Mouse (Mus musculus) Patski (cell line): ENCODE measurements around the gene Gfpt1. TPM values are rescaled to one million over a fixed set of nuclear protein-coding genes. Genes with fewer than 3 reads are reported as not detected.

Experiments used
- ATAC-seq: fragments of 100-300 bp; one replicate; pipeline ENCODE4 v1.8.0; 2021
- CTCF ChIA-PET: fragments of 350-600 bp; sonication (Branson Sonifier 250); formaldehyde crosslinking; loops from one replicate; lab custom pipeline; 2022; ENCODE audit warnings: inconsistent platforms; lab: Charles Lee
- POLR2A ChIA-PET: fragments of 350-600 bp; sonication (Branson Sonifier 250); formaldehyde crosslinking; loops from one replicate; lab custom pipeline; 2022; ENCODE audit warnings: antibody characterized with exemption, inconsistent platforms; lab: Charles Lee
- DNase-seq: peaks from one replicate; pipeline ENCODE4 v3.0.0-alpha.2; 2011; ENCODE audit warnings: low read depth, low spot score
- H3K27me3 ChIP-seq: fragments of 371-371 bp; one replicate; pipeline ENCODE4 v1.5.1; 2021
- CTCF ChIP-seq: fragments of 100-300 bp; IDR thresholded peaks from one replicate; pipeline ENCODE4 v1.5.1; 2021
- in situ Hi-C: fragments of 300-500 bp; cut with MboI; formaldehyde crosslinking; loops from 3 replicates; pipeline ENCODE4 v1.11.1; 2018; ENCODE audit warnings: low pct_unique_long_range_greater_than_20kb, mixed read lengths
- polyA plus RNA-seq: library from polyadenylated mRNA; unstranded; gene quantifications from one replicate; pipeline ENCODE4 v1.2.3, GENCODE M21; 2021

Gene Gfpt1
- polyA plus RNA-seq, 1 experiment from 2014 or later: 46.1 TPM

GRCm38 (mm10) chr6:87099261-87099660 is 56.6 kb downstream of the Gfpt1 start:
- no peak for TF ChIP-seq CTCF
- DNase-seq: no peak
- H3K27me3 ChIP-seq: no peaks in the 10 kb centered on the region
- ChIA-PET POLR2A (interaction anchor here (1.8 kb wide), 1 partner anchor 225 kb away, joined by 3 read pairs; no protein-coding TSS in a partner anchor), CTCF (interaction anchor here (6.5 kb wide), 1 partner anchor 222 kb away, joined by 48 read pairs; no protein-coding TSS in a partner anchor)
- no peak for ATAC-seq
- in situ Hi-C loops: no loop called here

GRCm38 (mm10) chr6:87099671-87100296 is 57.1 kb downstream of the Gfpt1 start:
- ChIA-PET POLR2A (interaction anchor here (1.6 to 1.8 kb wide), 2 partner anchors 225 to 288 kb away, joined by 3 to 4 read pairs; no protein-coding TSS in a partner anchor), CTCF (interaction anchor here (2.0 to 6.5 kb wide), 3 partner anchors 216 to 236 kb away, joined by 5 to 48 read pairs (median 30); partner anchors contain the start of gene Antxr1)
- no peak for ATAC-seq
- in situ Hi-C loops: loop anchor here (5.0 kb wide), 2 partner anchors 228 to 288 kb away; partner anchors contain the start of gene Gkn3
- DNase-seq: no peak
- TF ChIP-seq CTCF: no peak
- H3K27me3 ChIP-seq: no peaks in the 10 kb centered on the region

- POLR2A ChIA-PET: interaction anchor here (0.8 to 1.8 kb wide), 3 partner anchors 224 to 288 kb away, joined by 3 to 4 read pairs (median 3); no protein-coding TSS in a partner anchor
- in situ Hi-C loops: loop anchor here (5.0 kb wide), 2 partner anchors 227 to 287 kb away; partner anchors contain the start of gene Gkn3
- H3K27me3 ChIP-seq: no peaks in the 10 kb centered on the region
- TF ChIP-seq CTCF: no peak
- ATAC-seq (no peak), DNase-seq (no peak)
- CTCF ChIA-PET: interaction anchor here (0.8 to 6.5 kb wide), 13 partner anchors 7 to 287 kb away, joined by 3 to 48 read pairs (median 6); partner anchors contain the start of gene Antxr1
Observed at GRCm38 (mm10) chr6:87100297-87101020, 57.8 kb downstream of the Gfpt1 start.

GRCm38 (mm10) chr6:87101281-87101954 is 58.8 kb downstream of the Gfpt1 start:
- in situ Hi-C loops: loop anchor here (5.0 kb wide), 2 partner anchors 226 to 286 kb away; partner anchors contain the start of gene Gkn3
- ATAC-seq (no peak), DNase-seq (no peak)
- CTCF ChIA-PET: interaction anchor here (0.6 to 6.5 kb wide), 21 partner anchors 8 to 286 kb away, joined by 3 to 48 read pairs (median 4); partner anchors contain the start of gene Antxr1
- POLR2A ChIA-PET: interaction anchor here (0.8 to 1.6 kb wide), 2 partner anchors 285 to 287 kb away, joined by 3 to 4 read pairs; no protein-coding TSS in a partner anchor
- no peaks in the 10 kb centered on the region for H3K27me3 ChIP-seq
- peak; percentile 91 for TF ChIP-seq CTCF

DNA sequence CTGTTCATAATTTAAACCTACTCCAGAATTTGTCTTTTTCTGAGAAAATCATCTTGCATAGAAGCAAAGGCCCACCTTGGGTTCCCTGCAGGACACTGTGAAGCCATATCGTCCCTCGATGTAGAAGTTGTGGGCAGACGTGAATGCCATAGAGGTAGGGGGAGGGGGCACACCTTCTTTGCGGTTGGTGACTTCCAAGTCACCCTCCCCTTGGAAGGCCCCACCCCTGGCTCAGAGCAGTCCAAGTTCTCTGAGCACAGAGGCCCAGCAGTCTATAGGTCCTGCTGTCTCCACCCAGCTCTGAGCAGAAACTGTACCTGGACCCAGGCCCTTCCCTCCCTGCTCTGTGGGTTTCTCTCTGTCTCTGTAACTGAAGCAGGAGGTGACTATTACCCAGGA is 59.3 kb downstream of the Gfpt1 start:
- ATAC-seq: no peak
- no peaks in the 10 kb centered on the region for H3K27me3 ChIP-seq
- TF ChIP-seq CTCF: no peak
- in situ Hi-C loops: loop anchor here (5.0 kb wide), 2 partner anchors 225 to 285 kb away; partner anchors contain the start of gene Gkn3
- ChIA-PET CTCF (interaction anchor here (0.6 to 6.5 kb wide), 20 partner anchors 9 to 283 kb away, joined by 3 to 48 read pairs (median 4); partner anchors contain the start of gene Antxr1), POLR2A (interaction anchor here (0.6 kb wide), 1 partner anchor 12 kb away, joined by 5 read pairs; no protein-coding TSS in a partner anchor)
- no peak for DNase-seq

DNA sequence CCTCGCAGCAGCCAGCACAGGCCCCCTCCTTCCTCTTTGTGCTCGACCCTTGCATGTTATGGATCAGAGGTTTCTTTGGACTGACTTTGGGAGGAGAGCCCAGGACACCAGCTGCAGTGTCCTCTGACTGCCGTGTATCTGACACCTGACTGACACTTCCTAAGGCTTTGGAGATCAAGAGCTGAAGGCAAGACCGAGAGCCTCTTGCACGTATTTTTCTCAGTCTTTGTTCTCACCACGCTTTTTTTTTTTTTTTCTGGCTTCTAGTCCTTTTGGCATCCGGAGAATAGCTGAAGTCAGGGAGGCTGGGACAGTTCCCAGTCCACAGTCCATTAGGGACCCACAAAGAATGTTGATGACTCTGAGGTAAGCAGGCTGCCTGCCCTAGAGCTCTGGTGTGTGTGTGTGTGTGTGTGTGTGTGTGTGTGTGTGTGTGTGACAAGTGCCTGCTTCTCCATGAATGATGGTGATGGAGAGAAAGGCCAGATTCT is 59.8 kb downstream of the Gfpt1 start:
- in situ Hi-C loops: loop anchor here (5.0 kb wide), 2 partner anchors 225 to 285 kb away; partner anchors contain the start of gene Gkn3
- ATAC-seq: no peak
- TF ChIP-seq CTCF: no peak
- no peaks in the 10 kb centered on the region for H3K27me3 ChIP-seq
- CTCF ChIA-PET: interaction anchor here (0.9 to 6.5 kb wide), 11 partner anchors 9 to 283 kb away, joined by 3 to 48 read pairs (median 4); partner anchors contain the start of gene Antxr1
- no peak for DNase-seq
- POLR2A ChIA-PET: interaction anchor here (0.6 to 1.2 kb wide), 3 partner anchors 13 to 220 kb away, joined by 3 to 5 read pairs (median 3); no protein-coding TSS in a partner anchor

DNA sequence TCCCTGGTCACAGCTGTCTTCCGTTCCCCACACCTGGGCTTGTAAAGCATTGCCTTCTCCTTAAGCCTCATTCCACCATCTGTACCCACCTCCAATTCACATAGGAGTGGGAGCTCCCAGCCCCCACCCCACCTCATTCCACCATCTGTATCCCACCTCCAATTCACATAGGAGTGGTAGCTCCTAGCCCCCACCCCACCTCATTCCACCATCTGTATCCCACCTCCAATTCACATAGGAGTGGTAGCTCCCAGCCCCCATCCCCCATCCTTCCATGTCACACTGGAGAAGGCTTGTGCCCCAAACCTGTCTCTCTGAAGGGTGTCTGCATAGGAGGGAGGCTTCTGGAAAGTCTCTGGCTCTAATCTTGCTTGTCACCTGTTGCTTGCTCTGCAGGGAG is 60.7 kb downstream of the Gfpt1 start:
- ATAC-seq (no peak), DNase-seq (no peak)
- no peak for TF ChIP-seq CTCF
- in situ Hi-C loops: loop anchor here (5.0 kb wide), 2 partner anchors 224 to 284 kb away; partner anchors contain the start of gene Gkn3
- POLR2A ChIA-PET: interaction anchor here (1.2 kb wide), 1 partner anchor 219 kb away, joined by 3 read pairs; no protein-coding TSS in a partner anchor
- CTCF ChIA-PET: interaction anchor here (1.1 to 6.5 kb wide), 4 partner anchors 9 to 230 kb away, joined by 3 to 48 read pairs (median 3); no protein-coding TSS in a partner anchor
- no peaks in the 10 kb centered on the region for H3K27me3 ChIP-seq

GRCm38 (mm10) chr6:87104123-87104796 is 61.6 kb downstream of the Gfpt1 start, which contains the start of gene D6Ertd527e:
TSS of gene D6Ertd527e (plus strand) at chr6:87104746.
- no peak for TF ChIP-seq CTCF
- H3K27me3 ChIP-seq: no peaks in the 10 kb centered on the region
- in situ Hi-C loops: loop anchor here (5.0 kb wide), 2 partner anchors 223 to 283 kb away; partner anchors contain the start of gene Gkn3
- ChIA-PET POLR2A (no interaction called here), CTCF (interaction anchor here (6.5 kb wide), 1 partner anchor 217 kb away, joined by 48 read pairs; no protein-coding TSS in a partner anchor)
- ATAC-seq: no peak
- DNase-seq: no peak
